Mouse (Mus musculus): ENCODE results near the gene Cdc42ep1. TPM values are rescaled to one million over a fixed set of nuclear protein-coding genes. Genes with fewer than 3 reads are reported as not detected.

Gene Cdc42ep1
- total RNA-seq (2022), result 10 to 100 TPM; 14.5 to 18.7 (median 16.2) TPM

GRCm38 (mm10) chr15:78842371-78843163 is at the start of gene Cdc42ep1:
Cdc42ep1 (plus strand) TSS chr15:78842624.
- no peak for DNase-seq (ENCODE audit: low spot score in 2 of 2)

- no peak for DNase-seq (ENCODE audit: low spot score in 2 of 2)
These were observed 46.0 kb upstream of the Cdc42ep1 start for GRCm38 (mm10) chr15:78796196-78797059.

GRCm38 (mm10) chr15:78797060-78797329 is 45.4 kb upstream of the Cdc42ep1 start:
- DNase-seq (ENCODE audit: low spot score in 2 of 2), result no peak

GRCm38 (mm10) chr15:78799029-78799428 is 43.4 kb upstream of the Cdc42ep1 start:
- DNase-seq (ENCODE audit: low spot score in 2 of 2), result no peak

- DNase-seq (ENCODE audit: low spot score in 2 of 2), result no peak
These were observed 40.9 kb upstream of the Cdc42ep1 start for GRCm38 (mm10) chr15:78801571-78801970.

- DNase-seq (ENCODE audit: low spot score in 2 of 2), result no peak
These were observed 40.3 kb upstream of the Cdc42ep1 start for GRCm38 (mm10) chr15:78801971-78802741.

GRCm38 (mm10) chr15:78802776-78803391 is 39.5 kb upstream of the Cdc42ep1 start, which contains the start of gene Card10:
Card10 (minus strand) TSS chr15:78803042.
- no peak for DNase-seq (ENCODE audit: low spot score in 2 of 2)

GRCm38 (mm10) chr15:78803499-78803900 is 38.9 kb upstream of the Cdc42ep1 start:
- DNase-seq (ENCODE audit: low spot score in 2 of 2), result no peak

- no peak for DNase-seq (ENCODE audit: low spot score in 2 of 2)
These were observed 38.1 kb upstream of the Cdc42ep1 start for GRCm38 (mm10) chr15:78804326-78804725.

GRCm38 (mm10) chr15:78805351-78805750 is 37.1 kb upstream of the Cdc42ep1 start:
- no peak for DNase-seq (ENCODE audit: low spot score in 2 of 2)

GRCm38 (mm10) chr15:78806614-78807013 is 35.8 kb upstream of the Cdc42ep1 start:
- no peak for DNase-seq (ENCODE audit: low spot score in 2 of 2)

- DNase-seq (ENCODE audit: low spot score in 2 of 2), result no peak
These were observed 35.3 kb upstream of the Cdc42ep1 start for GRCm38 (mm10) chr15:78807141-78807540.

GRCm38 (mm10) chr15:78808980-78809379 is 33.4 kb upstream of the Cdc42ep1 start:
- DNase-seq (ENCODE audit: low spot score in 2 of 2), result no peak

- no peak for DNase-seq (ENCODE audit: low spot score in 2 of 2)
These were observed 32.7 kb upstream of the Cdc42ep1 start for GRCm38 (mm10) chr15:78809739-78810138.

- DNase-seq (ENCODE audit: low spot score in 2 of 2), result no peak
These were observed 32.3 kb upstream of the Cdc42ep1 start for GRCm38 (mm10) chr15:78810146-78810545.

GRCm38 (mm10) chr15:78813603-78814002 is 28.8 kb upstream of the Cdc42ep1 start:
- DNase-seq (ENCODE audit: low spot score in 2 of 2), result no peak

- DNase-seq (ENCODE audit: low spot score in 2 of 2), result no peak
These were observed 26.9 kb upstream of the Cdc42ep1 start for GRCm38 (mm10) chr15:78815314-78816073.

- no peak for DNase-seq (ENCODE audit: low spot score in 2 of 2)
These were observed 26.4 kb upstream of the Cdc42ep1 start for GRCm38 (mm10) chr15:78816074-78816391.

GRCm38 (mm10) chr15:78826213-78827204 is 15.9 kb upstream of the Cdc42ep1 start:
- peak in 1 of 2 experiments; percentile 68 for DNase-seq (ENCODE audit: low spot score in 2 of 2)
